Mouse (Mus musculus): Measurements from ENCODE around the gene Usp45.

Gene Usp45

DNA sequence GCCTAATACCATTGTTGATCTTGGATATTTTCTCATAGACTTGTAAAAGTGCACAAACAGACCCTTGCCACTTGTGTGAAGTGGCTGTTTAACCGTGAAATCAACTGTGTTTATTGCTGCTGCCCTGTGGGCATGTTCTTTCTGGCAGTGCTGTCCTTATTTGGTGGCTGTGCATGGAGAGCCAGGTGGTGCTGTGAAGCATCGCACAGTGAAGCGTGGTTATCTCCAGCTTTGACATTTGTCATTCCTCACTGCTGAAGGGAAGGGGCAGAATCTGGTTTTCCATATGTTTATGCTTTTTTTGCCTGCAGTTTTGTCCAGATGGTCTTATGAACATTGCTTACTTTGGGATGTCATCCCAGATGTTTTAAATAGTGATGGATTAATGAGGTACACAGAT, 26.7 kb downstream of the Usp45 start:
- DNase-seq: no peak

GRCm38 (mm10) chr4:21801013-21801412, 34.1 kb downstream of the Usp45 start:
- DNase-seq: no peak

GRCm38 (mm10) chr4:21801620-21802019, 34.7 kb downstream of the Usp45 start:
- no peak for DNase-seq

DNA sequence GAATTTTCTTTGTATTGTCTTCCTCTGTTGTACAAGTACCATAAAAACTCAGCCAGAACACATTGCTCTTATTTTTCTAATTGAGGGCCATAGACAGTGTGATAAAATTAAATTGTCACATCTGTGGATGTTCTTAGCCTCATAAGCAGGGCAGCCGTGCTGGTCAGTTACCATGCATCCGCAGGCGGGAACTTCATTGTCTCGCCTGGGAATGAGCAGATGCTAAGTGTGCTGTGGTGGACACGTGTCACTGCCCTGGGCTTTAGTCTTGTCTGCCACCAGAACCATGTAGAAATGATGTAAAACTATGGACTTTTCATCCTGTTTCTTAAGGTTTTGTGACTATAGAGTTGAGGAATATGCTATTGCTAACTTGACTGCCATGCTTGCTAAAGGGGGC, 40.2 kb downstream of the Usp45 start:
- no peak for DNase-seq

- DNase-seq: no peak
Observed at GRCm38 (mm10) chr4:21810608-21811007, 43.7 kb downstream of the Usp45 start.

- no peak for DNase-seq
Observed at GRCm38 (mm10) chr4:21812635-21813034, 45.7 kb downstream of the Usp45 start.

GRCm38 (mm10) chr4:21814029-21814428, 47.1 kb downstream of the Usp45 start:
- peak; percentile 31 to 58 for DNase-seq

DNA sequence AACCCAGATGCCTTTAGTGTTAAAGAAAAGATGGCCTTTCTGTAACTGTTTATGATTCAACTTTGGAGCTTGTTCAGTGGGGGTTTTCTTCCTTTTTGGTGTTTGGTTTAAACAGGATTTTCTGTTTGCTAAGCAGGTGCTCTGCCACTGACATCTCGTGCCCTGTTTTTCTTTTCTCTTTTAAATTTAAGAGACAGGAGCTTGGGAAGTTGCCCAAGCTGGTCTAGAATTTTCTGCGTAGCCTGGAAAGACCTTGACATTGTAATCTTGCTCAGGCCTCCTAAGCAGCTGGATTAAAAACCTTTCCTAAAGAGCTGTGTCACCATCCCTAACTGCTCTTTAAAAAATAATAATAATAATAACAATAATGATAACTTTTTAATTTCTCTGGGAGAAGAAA, 59.7 kb downstream of the Usp45 start:
- DNase-seq: no peak

DNA sequence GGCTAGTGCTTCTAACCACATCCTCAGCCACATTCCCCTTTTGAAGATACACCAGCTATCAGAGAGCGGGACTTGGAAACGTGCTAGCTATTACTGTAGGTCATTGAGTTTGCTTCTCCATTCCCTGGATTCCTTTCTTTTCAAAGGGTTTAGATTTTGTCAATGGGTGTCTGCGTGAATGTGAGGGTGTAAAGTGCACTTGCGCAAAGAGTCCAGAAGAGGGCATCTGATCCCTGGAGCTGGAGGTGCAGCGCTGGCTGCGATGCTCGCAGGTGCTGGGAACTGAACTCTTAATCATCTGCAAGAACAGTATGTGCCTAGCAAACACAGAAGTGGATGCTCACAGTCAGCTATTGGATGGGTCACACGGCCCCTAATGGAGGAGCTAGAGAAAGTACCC, 65.9 kb downstream of the Usp45 start:
- DNase-seq: no peak

DNA sequence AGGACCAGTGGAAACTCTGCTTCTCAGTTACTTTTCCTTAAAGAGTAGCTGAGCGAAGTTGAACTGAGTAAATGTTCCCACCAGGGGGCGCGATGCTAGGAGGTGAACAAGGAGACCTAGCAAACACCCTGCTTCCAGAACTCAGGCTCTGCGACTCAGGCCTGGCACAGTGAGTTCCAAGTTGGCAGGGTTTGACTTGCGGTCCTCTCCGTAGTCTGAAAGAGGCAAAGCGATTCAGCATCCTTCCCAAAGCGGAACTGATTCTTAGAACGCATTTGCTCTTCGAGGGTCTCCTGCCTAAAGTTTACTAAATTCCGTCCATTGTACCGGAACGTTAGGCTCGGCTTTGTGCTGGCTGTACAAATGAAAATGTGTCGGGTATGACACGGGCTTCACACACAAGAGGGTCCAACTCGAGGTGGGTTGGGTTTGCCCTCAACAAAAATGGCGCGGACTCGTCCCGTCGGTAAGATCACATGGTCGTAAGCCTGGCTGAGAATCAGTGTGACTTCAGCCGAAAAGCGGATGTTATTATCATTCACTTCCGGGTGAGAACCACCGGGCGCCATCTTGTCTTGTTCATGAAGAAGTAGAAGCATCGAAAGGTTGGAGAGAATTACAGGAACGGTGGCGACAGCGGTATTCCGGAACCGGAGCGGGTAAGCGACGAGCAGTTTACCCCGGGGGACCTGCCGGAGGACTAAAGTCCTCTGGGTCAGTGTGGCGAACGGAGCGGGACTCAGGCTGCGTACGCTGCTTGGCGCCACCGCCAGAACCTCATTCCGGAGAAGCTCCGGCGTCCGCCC, 80.7 kb downstream of the Usp45 start, which contains the start of gene Pnisr:
TSS of gene Pnisr (plus strand) at position 103 of the 806 bp plus-strand sequence.
- DNase-seq: peak; percentile 98

GRCm38 (mm10) chr4:21848287-21848630, 81.3 kb downstream of the Usp45 start:
- peak; percentile 94 to 96 for DNase-seq

GRCm38 (mm10) chr4:21857481-21857880, 90.5 kb downstream of the Usp45 start:
- DNase-seq: no peak

DNA sequence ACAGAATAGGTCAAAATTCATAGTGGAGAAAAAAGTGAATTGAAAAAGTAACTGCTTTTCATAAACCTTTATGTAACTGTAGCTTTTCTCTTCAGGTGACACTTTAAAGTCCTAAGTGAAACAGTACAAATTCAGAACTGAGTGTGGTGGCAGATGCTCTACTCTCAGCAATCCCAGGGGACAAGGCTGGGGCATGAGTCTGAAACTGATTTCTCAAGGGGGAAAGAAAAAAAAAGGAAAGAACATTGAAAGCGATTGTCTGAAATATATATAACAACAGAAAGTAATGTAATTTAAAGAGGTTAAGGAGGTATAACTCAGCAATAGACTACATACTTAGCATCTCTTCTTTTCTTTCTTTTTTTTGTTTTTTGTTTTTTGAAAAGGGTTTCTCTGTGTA, 98.3 kb downstream of the Usp45 start:
- DNase-seq: no peak

DNA sequence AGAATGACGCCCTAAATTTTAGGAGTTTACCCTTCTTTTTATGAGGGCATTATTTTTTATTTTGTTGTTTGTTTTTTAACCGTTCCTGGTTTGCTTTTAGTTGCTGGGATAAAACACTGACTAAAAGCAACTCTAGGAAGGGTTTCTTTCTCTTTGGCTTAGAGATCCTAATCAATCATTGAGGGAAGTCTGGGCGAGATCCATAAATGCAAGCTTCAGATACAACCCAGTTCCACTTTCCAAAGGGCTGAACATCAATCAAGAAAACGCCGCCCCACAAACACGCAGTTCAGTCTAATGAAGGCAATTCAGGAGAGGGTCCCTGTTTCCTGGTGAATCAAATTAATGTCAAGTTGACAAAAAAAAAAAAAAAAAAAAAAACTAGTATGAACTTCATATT, 111.8 kb downstream of the Usp45 start:
- DNase-seq: no peak

DNA sequence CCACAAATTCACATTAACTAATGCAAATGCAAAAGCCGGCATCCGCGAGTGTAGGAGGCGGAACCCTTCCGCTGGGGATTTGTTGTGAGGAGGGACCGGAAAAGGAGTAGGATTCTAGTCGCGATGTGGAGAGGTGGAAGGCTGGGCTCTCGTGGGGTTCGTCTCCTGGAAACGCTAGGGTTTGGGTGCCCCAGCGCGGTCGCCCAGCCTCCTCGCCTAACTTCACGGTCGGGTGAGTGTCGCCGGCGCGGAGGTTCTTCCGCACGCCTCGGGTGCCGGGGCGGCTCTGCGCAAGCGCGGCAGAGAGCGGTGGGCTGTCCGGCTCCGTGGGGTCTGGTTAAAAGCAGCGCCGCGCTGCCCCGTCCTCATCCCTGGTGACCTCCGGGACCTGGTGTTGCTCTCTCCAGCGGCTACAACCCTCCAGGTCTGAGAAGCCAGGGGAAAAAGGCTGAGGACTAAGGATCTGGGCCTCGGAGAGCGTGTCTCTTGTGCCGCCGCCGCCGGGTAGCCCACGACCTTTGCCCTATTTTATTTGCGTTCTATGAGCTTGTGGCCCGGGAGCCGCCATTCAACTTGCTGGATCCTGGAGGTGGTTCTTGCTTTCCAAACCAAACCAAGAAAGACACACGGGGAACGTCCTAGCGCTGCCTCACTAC, 112.7 kb downstream of the Usp45 start, which contains the start of gene Coq3:
TSS of gene Coq3 (plus strand) at position 109 of the 656 bp plus-strand sequence.
- peak; percentile 82 to 90 for DNase-seq

- DNase-seq: no peak
Observed at GRCm38 (mm10) chr4:21882806-21883205, 115.8 kb downstream of the Usp45 start.

GRCm38 (mm10) chr4:21885831-21886230, 118.9 kb downstream of the Usp45 start:
- no peak for DNase-seq

Data from kidney, postnatal 4 days (tissue).